Mouse (Mus musculus) adrenal gland, adult (tissue): ENCODE data around the gene Mtpn.

Source experiments
- DNase-seq, 2 experiments: peaks; one replicate each; pipeline ENCODE4 v3.0.0; 2022 to 2023; ENCODE audit warnings: low spot score in 1 of 2; ENCODE audit not compliant: inconsistent age in 2 of 2

The Mtpn gene

DNA sequence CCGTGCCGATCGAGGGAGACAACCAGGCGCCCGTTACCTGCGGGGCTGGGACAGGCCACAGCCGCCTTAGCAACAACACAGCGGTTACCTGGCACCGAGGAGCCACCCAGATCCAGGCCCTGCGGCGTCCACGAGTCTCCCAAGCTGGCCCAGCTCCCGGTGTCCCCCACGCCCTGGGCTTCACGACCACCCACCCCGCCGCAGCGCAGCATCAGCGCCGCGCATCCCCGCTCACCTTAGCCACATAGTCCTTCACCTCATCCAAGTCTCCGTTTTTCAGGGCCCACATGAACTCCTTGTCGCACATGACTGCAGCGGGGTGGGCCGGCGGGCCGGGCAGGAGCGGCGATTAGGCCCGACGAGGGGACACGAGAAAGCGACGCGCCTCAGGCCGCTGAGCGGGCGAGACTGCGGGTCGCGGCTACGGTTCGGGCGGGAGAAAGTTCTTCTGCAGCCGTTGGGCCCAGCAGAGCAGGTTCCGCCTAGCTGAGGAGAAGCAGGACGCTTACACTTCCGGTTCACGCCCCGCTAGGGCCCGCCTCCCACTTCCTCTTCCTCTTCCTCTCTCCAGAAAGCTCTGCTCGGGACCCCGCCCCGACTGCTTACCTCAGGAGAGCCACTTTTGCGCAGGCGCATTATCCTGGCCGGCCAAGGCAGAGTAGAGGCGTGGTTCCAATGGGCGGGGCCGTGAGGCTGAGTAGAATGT, at the start of gene Mtpn:
TSS of gene Mtpn (minus strand) at position 585 of the 706 bp plus-strand sequence.
- peak; percentile 99 for DNase-seq

DNA sequence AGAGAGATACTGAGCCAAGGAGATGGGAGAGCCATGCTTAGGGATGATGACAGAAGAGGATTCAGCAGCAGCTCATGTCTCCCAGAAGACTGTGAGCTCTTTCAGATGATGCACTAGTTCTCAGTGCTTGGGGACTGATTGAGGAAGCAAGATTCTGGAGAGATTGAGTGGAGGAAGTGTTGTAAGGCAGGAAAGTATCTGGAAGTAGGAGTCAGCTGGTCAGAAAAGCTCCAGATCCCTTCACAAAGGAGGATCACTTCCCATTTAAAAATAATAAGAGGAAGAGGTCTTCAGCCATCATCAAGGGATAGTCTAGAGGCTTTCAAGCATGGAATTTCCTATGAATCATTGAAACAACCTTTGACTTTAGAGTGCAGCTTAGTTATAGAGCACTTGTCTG, 29.0 kb upstream of the Mtpn start:
- DNase-seq = no peak

DNA sequence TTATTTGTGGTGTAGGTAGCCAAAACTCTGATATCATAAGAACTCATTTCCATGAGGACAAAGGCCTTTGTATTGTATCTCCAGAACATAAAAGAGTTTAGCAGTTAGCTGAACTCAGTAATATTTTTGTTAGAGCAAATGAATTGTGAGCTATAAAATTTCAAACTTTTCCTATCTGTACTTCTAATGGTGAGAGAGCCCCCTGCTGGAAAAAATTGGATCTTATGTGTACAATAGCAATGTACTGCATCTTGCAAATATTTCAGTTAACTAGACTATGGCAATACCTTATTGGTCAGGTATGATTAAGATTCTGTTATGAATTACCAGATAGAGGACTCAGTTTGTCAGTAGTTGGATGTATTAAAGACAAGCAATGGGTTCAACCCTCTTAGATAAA, 28.1 kb upstream of the Mtpn start:
- peak in 1 of 2 experiments; percentile 82 for DNase-seq

DNA sequence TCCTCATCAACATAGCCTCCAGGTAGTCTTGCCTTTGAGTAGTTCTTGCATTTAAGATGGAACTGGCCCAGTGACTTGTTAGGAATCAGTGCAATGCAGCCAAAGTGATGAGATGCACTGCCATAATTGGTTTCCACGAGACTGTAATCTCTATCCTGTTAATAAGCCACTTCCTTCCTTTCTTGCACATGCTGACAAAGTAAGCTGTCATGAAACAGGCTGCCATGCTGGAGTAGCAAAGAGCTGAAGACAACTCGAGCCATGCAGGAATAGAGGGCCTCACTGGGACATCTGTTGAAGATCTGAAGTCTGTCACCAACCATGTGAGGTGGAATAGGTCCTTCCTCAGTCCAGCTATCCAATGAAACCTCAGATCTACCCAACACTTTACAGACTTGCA, 20.3 kb upstream of the Mtpn start:
- no peak for DNase-seq

DNA sequence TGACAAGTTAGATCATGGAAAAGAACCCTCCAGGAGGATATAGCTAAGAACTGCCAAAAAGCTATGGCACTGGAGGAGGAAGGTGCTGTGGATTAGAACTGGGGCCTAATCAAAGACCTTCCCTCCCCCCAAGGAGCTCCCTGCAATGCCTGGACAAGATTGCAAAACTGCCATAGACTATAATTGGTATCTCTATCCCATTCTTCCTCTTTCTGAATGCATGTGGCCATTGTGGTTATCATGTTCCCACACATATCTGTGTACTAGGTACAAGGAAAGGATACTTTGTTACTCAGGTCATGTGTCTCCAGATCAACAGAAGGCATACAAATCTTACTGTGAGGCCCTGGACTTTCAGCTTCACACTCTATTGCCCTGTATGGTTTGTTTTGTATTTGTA, 4.7 kb upstream of the Mtpn start:
- DNase-seq = no peak

DNA sequence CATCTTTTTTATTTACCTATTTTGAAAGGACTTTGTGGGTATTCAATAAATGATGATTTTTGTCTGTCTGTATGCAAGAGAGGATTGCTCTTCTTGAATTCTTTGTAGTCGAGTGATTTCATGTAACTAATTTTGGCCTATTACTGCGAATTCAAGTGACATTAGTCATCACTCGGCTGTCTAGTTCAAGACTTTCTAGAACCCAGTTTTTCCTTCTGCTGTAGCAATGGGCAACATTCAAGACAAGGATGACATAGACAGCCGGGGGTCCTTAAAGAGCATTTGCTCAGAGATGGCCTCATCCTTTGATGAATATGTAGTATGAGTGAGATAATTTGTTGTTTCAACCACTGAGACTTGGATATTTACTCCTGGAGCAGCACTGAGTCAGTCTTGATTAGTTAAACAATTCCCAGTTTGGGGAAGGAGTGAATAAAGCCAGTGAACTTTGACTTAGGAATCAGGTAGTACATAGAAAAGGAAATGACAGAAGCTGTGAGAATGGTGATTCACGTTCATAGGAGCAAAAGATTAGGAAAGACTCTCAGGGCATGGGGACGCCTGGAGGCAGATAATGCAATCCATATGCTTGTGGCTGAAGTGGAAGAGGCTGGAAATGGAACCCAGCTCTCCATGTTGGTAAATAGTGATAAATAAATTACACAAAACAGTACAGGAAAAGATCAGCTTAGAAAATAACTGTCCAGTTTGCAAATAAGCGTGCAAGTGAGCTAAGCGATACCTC, 3.1 kb upstream of the Mtpn start:
- no peak for DNase-seq

DNA sequence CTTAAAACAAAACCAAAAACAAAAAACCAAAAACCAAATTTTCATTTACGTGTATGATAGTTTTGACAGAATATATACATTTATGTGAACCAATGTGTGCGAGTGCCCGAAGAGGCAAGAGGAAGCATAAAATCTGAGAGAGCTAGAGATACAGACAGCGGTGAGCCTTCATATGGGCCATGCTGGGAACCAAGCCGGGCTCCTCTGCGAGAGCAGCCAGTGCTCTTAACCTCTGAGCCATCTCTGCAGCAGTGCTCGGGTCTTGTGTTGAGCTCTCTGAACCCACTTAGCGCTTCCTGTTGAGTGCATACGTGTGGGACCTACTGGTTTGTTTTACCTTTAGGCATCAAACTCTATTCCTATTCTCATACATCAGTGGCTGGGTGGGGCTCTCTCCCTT, 689 bp upstream of the Mtpn start:
- DNase-seq = peak in 1 of 2 experiments; percentile 13

DNA sequence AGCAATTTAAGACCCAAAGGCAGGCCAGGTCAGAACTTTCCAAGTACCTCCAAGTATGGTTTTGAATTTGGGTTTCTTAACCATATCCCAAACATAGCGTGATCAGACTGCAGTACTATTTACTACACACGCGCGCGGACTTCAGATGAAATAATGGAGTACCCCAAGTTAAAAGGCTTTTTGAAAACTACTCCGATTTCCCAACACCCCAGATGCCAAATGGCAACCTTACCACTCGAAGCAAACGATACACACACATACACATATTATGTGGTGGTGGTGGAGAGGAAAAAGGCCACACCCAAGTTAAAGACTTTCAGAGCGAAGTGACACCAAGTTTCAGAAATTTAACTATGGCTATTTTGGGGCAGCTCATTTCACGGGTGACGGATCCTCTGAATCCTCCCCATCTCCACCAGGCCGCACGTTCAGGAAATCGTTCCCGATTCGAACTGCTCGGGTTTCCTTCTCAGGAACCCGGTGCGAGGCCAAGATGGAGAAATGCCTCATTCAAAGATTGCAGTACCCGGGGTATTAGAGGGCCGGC, 858 bp downstream of the Mtpn start:
- DNase-seq = no peak

DNA sequence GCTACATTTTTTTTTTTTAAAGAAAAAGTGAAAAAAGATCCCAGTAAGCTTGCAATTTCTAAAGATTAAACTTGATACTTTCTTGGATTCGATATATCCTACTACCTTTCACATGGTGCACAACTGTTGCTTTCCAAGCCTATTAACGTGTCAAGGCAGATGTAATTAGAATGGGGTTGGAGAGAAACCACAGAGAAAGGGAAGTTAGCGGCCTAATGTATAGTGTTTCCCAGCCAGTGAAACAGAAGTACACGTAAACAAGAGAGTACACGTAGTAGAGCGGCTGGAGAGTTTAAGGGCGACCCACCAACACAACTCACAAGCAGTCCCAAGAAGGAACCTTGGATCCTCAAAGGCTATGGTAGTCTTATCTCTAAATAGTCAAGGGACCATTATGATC, 3.7 kb downstream of the Mtpn start:
- no peak for DNase-seq

DNA sequence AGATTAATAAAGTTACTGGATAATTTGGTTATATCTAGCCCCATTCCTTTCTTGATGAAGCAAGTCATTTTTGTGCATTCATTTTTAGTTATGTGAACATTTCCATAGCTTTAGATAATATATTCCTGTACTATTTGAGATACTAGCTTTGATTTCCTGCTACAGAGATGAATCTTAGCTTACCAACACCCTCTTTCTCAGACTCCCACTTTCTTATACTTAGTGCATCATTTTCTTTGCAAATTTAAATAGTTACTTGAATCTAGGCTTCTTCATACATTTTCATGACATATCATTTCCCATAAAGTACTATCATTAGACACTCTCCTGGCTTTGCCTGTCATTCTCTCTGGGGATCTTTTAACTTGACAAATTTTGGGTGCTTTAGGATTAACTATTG, 26.3 kb downstream of the Mtpn start:
- no peak for DNase-seq

DNA sequence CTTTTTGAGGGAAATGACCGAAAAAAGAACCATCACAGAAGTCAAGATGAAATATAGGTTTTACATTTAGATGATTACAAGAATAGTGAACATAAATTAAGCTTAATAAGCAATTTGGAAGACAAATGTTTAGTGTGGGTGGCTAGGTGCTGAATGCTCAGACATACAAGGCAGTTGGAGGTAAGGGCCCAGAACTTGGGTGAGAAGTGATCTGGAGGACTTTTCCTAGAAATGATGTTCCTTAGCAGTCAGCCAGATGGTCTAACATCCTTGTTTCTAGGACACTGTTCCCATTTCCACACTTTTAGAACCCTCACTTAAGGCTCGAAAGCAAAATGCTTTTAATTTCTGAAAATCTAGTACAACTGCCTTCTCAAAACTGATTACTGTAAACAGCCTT, 34.9 kb downstream of the Mtpn start:
- DNase-seq = no peak

DNA sequence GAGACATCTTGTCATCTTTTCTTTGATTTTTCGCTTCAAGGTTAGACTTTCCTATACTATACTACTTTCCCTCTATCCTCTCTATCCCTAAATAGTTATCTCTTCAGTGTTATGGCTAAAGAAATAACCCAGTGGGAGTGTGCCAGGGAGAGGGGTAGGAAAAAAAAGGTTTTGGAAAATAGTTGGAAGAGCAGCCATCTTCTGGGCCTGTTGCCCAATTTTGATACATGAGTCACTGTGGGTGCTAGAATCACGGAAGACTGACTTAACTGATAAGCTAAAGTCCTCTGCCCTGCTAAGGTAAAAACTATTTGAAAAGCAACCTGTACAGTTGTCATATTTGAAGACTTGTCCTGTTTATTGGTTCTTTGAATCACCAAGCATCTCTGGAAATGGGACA, 36.8 kb downstream of the Mtpn start:
- peak in 1 of 2 experiments; percentile 43 for DNase-seq

DNA sequence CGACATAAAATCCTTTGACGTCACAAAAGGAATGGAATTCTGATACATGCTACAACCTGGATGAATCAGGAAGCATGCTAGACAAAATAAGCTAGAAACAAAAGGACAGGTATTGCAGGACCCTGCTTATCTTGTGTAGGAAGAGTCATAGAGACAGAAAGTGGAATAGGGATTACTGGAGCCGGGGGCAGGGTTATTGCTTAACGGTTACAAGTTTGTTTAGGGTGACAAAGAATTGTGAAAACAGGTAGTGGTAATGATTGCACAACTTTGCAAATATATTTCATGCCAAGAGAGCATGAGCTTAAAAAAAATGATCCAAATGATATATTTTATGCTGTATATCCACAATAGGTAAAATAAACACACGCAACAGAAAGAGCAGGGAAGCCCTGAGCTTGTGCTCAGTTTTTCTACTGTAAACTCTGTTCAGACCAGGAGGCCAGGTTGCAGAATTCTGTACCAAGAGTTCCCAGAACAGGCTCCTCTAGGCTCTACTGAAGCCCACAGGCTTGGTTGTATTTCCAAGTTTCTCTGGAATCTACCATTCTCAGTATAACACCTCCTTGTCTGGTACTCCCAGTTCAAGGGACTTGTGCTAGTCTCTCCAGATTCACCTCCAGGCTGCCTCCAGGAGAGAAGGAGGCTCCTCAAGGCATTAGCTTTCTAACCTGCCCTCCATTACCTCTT, 39.6 kb downstream of the Mtpn start:
- DNase-seq = no peak

DNA sequence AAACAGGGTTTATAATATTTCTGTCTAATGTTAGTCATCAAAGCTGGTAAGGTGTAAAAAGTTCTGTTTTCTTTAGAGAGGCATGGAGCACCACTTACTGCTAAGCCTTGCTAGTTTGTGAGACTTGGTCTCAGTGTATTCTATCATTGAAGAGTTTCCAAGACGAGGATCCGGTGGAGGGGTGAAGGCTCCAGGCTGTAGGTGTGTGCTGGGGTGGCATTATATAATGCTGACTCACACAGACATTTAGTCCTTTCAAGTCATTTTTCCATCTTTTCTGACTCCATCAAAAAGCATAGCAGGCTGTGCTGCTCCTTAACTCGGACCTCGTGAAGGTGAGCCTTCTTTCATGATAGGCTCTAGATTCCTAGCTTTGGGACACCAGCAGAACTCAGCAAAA, 42.3 kb downstream of the Mtpn start:
- no peak for DNase-seq

DNA sequence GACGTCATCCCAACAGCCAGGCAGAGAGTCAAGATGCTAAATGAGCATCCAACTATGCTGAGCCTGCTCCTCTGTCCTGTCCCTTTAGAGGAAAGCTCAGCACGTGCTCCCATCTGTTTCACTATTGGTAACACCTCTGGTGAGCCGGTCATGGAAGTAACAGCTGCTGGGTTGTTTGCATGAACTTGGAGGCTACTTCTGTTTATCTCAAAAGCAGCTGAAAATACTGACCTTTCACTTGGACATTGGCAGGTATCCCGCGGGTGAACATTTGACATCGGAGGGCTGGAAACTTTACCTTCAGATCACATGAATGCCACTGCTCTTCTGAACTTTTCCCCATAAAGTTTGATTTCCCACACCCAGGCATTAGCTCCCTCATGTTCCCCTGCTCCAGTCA, 45.8 kb downstream of the Mtpn start:
- no peak for DNase-seq

DNA sequence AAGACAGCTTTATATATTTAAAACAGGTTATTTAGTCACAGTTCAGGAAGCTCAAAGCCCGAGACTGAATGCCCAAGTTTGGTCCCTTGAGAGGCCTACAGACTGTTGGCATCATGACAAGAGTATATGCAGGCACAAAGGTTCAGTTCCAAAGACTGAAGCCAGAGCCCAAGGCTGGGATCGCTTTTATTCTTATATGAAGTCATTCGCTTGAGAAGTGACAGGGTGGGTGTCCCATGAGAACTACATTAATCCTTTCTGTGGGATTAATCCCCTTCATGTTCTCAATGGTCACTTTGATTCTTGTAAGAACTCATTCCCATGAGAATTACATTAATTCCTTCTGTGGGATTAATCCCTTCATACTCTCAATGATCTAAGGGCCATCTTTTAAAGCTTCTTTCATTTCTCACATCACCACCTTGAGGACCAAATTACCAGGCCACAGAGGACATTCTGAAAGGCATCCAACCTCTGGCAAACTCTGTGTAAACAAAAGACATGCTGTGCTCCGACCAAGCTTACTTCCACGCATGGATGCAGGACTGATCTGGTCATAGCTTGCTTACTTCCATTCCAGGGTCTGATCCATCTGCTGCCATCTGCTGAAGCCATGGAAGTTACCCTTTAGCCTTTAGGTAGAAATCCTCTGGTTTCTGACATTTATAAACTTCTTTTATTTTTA, 59.9 kb downstream of the Mtpn start:
- DNase-seq = no peak

DNA sequence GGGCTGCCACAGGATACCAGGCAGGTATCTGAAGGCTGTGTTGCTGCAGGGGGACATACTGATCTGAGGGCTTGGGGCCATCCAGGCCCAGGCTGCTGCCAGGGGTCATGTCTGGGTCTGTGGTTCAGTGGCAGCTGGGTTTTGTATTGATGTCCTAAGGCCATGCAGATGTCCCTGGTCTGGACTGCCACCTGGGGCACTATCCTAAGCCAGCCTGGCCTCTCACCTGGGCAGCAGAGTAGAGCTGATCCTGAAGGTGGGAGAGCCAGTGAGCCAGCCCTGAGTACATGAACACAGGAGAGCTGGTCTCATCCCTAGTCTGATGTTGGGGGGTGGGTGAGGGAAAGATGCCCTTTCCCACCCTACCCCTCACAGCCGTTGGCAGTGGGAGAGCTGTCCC, 62.9 kb downstream of the Mtpn start:
- DNase-seq = no peak

DNA sequence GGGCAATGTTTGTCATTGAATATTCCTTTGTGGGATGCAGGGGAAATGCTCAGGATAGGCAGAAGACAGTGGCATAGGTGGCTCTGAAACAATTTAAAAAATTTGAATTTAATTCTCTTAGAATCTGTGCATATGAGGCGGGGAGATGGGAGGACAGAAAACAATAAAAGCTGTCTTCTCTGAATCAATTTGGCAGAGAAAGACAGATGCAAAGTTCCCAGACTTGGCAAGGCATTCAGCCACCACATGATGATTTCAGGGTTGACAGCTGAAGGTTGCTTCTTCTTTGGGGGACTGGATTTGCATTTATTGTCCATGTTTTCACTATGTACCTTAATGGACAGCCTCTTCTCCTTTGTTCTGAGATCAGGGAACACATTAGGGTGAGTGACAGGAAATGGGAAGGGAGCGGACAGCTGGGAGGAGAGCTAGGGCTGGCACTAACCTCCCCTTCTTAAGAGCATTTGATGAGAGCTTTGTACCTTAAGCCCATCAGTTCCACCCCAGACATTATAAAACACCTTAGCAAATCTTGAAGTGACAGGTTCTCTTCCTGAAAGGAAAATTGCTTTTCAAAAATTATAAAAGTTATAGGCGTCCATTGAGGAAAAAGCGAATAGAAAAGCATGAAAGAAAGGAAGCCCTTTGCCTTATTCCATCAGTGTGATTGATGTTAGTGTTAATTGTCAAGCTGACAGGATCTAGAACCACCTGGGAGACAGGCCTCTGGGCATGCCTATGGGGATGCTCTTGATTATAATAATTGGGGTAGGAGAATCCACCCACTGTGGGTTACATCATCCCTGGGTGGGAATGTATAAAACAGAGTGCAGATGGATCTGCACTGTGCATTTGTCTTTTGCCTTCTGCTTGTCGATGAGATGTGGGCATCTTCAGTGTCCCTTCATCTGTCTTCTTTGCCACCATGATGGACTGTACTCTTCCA, 76.0 kb downstream of the Mtpn start:
- no peak for DNase-seq

DNA sequence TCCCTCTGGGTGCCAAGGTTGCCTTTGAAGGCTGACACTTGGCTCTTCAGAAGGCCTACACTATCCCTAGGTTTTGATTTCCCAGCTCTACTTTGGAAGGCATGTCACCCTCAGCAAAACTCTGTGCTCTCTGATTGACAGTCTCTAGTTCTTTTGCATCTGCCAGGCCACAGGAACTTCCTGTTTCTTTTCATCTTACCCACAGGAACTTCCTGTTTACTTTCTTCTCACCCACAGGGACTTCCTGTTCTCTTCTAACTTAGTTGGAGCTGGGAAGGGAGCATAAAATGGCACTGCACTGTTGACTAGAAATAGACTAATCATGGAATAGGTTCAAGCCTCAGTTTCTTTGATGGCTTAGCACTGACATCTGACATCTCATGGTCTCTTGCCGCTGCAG, 77.2 kb downstream of the Mtpn start:
- DNase-seq = no peak
